Mouse (Mus musculus) left cerebral cortex, postnatal 14 days (tissue): Measurements from ENCODE around the gene Rfc5. TPM values are rescaled to one million over a fixed set of nuclear protein-coding genes. Genes with fewer than 3 reads are reported as not detected.
"Not testable (repeated sequence)": the region's sequence is repeated elsewhere in the genome, so short reads cannot be mapped to it uniquely, and the experiment has no call there.

Experiments used
- DNase-seq, 2 experiments: peaks; one replicate each; pipeline ENCODE4 v3.0.0; 2021 to 2022; ENCODE audit warnings: low spot score in 2 of 2, mixed read lengths in 1 of 2
- intact Hi-C: fragments of 180-260 bp; cut with DNase I; formaldehyde crosslinking; loops from one replicate; pipeline ENCODE4 v1.15.1; 2025
- long read RNA-seq, 2 experiments: library from polyadenylated mRNA; stranded (forward); transcript quantifications; one replicate each; pipeline ENCODE4 v2.0.0; 2021
- total RNA-seq, 2 experiments: library from RNA; stranded (reverse); gene quantifications; 2 replicates each; pipeline ENCODE4 v1.2.3; 2021

Rfc5 gene
- total RNA-seq, result 10 to 100 TPM; 20.2 to 25.5 TPM
- long read RNA-seq, experiment 1, transcript Rfc5-201 (11 exons, 2,796 nt), result major isoform, 32 of 44 reads
- long read RNA-seq, experiment 1, partial matches to known transcripts, result 1 of 44 reads
- long read RNA-seq, experiment 1, other reads (novel, unspliced or antisense), result 11 of 44 reads
- long read RNA-seq, experiment 2, transcript Rfc5-201 (11 exons, 2,796 nt), result major isoform, 20 of 25 reads
- long read RNA-seq, experiment 2, partial matches to known transcripts, result 1 of 25 reads
- long read RNA-seq, experiment 2, other reads (novel, unspliced or antisense), result 3 of 25 reads

DNA sequence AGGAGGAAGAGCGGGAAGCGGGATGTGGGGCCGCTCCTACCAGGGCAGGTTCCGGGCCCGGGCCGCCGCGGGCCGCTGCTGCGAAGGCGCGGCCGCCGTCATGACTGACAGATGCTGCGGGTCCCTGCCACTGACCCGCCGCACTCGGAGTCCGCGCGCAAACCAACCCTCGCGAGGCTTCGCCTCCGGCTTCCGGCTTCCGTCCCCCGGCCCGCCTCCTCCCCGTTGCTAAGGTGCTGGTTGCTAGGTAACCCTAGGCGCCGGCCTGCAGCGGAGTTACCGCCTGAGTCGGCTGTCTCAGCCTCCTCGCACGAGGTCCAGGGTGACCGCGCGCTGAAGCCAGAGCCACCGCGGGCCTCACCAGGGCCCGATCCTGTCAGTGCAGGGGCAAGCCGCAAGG lies at the start of gene Rfc5:
Gene Rfc5 (minus strand): TSS at position 171 of the 400 bp plus-strand sequence.
- intact Hi-C loops, result loop anchor here (10.0 kb wide), 1 partner anchor 106 kb away; no protein-coding TSS in a partner anchor
- peak; percentile 95 to 96 for DNase-seq

DNA sequence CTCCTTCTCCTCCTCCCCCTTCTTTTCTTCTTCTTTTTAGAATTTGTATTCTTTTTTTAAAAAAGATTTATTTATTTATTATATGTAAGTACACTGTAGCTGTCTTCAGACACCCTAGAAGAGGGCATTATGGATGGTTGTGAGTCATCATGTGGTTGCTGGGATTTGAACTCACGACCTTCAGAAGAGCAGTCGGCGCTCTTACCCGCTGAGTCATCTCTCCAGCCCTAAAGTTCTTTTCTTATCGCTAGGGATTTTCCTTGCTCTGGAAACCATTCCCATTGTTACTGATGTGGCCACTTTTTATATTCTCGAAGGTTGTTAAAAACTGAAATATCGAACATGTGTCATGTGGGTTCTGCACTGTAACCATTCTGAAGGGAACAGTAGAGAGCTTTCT lies 44.7 kb upstream of the Rfc5 start:
- intact Hi-C loops, DNase-seq: not testable (repeated sequence)

DNA sequence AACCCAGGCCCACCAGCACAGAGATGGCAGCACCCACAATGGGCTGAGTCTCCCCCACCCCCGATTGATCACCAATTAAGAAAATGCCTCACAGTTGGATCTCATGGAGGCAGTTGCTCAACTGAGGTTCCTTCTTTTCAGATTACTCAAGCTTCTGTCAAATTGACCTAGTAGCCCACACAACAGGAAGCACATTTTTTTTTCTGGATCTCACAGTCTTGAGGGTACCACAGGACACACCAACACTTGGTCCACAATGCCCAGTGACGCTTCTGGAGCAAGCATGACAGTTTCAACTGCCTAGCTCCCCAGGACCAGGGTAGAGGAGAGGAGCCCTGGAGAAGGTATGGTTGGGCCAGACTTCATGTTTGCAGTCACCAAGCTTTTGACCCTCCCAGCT lies 28.6 kb upstream of the Rfc5 start:
- DNase-seq, result no peak
- intact Hi-C loops, result no loop called here

DNA sequence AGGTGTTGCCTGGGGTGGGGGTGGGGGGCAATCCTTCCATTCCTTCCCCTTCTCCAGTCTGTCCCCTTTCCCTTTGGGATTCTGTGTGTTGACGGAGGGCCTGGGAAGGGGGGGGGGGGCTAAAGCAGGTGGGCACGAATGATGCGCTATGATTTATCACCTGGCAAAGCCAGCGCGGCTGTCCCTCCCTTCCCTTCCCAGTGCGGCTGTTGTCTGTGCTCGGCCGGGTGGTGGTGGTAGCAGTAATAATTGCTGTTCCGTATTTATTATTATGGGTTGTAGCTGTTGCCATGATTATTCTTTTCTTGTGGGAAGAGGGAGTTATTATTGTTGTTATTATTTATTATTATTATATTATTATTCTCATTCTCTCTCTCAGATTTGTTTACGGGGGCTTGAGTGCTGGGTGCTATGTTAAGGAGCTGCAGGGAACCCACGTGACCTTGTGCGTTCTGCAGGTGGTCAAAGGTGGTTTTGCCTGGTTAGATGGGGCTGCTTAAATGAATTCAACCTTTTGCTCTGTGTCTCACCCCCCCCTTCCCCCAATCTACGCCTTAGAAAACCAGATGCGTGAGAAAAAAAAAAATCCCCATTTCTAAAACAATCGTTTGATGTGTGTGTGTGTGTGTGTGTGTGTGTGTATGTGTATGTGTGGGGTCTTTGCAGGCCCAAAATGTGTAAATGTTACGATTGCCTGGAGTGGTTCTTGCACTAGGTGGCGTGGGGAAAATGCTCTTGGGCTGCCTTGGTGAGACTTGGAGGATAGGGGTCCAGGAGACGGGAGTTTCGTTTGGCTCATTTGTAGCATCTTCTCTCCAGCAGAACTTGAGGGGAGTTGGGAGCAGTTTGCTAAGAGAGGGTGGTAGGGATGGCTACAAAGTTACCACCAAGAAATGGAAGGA lies 26.4 kb upstream of the Rfc5 start:
- DNase-seq, result peak; percentile 42 to 47
- intact Hi-C loops, result loop anchor here (2.0 kb wide), 1 partner anchor 80 kb away; no protein-coding TSS in a partner anchor

DNA sequence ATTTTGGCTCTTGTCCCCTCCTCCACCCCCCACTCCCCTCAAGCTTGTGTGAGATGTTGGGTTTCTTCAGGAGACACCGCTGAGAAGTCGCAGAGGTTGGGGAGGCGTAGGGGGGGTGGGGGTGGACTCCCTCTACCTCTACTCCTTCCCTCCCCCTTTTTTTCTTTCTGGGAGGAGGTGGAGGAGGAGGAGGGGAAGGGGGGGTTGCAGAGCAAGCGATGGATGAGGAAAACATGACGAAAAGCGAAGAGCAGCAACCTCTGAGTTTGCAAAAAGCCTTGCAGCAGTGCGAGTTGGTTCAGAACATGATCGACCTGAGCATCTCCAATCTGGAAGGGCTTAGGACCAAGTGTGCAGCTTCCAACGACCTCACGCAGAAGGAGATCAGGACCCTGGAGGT lies 25.8 kb upstream of the Rfc5 start:
- DNase-seq, result peak; percentile 12 to 30
- intact Hi-C loops, result loop anchor here (2.0 kb wide), 1 partner anchor 80 kb away; no protein-coding TSS in a partner anchor

DNA sequence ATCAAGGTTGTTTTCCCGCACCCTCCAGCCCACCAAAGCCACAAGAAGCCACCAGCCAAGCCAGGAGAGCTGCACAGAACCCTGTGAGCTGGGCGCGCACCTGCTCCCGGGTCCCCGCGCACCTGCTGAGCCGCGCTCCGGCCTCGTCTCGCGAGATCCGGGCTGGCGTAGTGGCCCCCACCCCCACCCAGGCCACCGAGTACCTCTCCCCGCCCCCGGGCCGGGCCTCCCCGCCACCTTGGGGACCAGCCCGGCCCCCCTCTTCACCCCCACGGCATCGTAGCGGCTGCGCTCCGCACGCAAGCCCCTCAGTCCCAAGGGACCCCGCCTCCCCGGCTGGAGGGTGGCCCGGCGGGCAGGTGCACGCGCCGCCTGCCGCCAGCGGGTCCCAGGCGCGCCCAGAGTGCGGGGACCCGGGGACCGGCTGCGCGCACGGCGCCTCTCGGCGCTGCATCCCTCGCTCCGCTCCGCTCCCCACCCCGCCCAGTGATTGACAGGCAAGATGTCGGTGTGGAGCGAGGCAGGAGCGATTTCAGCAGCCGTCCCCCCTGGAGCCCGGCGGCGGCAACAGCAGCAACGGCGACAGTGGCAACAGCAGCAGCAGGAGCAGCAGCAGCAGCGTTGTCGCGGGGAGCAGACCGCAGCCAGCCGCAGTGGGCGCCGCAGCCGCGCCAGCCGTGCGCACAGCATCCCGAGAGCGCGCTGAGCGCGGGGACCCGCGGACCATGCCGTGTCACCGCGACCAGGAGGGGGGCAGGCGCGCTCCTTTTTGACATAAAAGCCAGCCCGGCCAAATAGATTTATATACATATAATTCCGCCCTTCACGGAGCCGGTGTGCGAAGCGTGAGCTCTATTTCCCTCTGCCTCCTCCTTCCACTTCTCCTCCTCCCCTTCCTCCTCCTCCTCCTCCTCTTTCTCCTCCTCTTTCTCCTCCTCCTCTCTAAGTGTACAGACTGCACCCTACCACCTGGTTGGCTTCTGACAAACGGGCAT lies 25.0 kb upstream of the Rfc5 start, which contains the start of gene Ksr2:
Gene Ksr2 (plus strand): TSS at position 494 of the 995 bp plus-strand sequence.
- peak; percentile 74 to 87 for DNase-seq
- intact Hi-C loops, result loop anchor here (2.0 kb wide), 1 partner anchor 81 kb away; no protein-coding TSS in a partner anchor

DNA sequence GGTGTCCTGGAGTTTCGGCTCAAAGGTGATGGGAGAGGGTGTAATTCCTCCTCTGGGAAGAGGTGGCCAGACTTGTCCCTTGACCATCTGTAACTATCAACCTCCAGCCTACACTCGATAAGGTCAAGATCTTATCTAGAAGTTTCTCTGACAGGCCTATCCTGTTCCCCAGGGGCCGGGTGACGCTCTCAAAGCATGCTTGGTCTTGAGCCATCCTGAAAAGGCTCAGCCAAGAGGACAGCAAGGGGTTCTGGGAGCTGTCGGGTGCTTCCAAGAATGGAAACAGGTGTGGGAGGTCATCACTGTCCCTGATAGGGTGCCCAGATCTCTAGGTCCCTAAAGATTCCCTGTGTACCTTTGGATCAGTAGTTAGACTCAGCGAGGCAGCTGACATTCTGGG lies 20.5 kb upstream of the Rfc5 start:
- intact Hi-C loops, result no loop called here
- no peak for DNase-seq

DNA sequence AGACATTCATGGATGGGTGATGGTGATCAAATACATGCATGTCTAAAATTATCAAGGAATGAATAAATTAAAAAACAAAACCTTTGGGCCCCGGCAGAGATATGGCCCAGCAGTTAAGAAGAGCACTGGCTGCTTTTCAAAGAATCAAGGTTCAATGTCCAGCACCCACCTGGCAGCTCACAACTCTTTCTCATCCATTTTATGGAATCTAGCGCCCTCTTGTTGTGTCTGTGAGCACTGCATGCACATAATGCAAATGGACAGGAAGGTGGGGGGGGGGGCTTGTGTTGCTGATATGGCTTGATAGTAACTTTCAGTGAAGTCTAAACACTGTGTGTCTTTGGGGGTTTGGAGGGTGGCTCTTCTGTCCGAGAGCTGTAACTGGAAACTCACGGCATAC lies 19.4 kb upstream of the Rfc5 start:
- intact Hi-C loops, result no loop called here
- peak in 1 of 2 experiments; percentile 25 for DNase-seq

DNA sequence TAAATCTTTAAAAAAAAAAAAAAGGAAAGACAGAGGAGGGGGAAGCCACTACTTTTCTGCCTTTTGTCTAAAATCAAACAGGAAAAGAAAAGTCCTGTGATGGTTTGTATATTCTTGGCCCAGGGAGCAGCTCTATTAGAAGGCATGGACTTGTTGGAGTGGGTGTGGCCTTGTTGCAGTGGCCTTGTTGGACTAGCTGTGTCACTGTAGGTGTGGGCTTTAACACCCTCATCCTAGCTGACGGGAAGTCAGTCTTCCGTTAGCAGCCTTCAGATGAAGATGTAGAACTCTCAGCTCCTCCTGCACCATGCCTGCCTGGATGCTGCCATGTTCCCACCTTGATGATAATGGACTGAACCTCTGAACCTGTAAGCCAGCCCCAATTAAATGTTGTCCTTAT lies 15.8 kb upstream of the Rfc5 start:
- intact Hi-C loops, result not testable (repeated sequence)

DNA sequence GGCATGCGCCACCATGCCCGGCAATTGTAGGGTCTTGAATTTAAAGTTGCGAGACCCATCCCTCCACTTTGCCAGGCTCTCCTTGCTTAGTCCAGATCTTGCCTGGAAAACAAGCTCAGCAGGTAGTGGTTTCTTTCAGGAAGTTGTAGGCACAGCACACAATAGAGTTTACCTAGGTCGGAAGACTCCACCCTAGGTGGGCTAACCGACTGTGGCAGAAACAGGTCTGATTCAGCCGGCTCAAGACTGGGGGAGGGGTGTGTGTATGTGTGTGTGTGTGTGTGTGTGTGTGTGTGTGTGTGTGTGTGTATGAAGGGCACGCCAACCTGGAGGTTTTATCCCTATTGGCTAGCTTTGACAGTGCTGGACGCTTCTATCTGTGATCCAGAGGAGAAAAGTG lies 14.8 kb upstream of the Rfc5 start:
- DNase-seq, result no peak
- intact Hi-C loops, result no loop called here

More for the DNA sequence above, 15.8 kb upstream of the Rfc5 start:
- not testable (repeated sequence) for DNase-seq

DNA sequence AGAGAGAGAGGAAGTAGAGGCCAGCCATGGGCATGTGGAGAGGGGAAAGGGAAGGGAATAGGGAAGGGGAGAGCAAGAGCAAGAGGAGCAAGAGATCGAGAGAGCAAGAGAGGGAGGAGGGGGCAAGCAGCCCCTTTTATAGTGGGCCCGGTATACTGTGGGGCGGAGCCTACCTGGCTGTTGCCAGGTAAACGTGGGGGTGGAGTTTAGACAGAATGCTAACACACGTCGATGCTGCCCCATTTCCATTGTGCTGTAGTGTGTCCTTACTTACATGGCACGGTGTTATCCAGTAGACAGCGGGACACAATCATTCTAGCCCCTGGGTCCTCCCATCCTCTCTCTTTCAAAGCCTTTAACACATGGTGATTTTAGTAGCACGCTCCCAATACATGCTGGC lies 10.4 kb upstream of the Rfc5 start:
- intact Hi-C loops, result no loop called here
- no peak for DNase-seq

DNA sequence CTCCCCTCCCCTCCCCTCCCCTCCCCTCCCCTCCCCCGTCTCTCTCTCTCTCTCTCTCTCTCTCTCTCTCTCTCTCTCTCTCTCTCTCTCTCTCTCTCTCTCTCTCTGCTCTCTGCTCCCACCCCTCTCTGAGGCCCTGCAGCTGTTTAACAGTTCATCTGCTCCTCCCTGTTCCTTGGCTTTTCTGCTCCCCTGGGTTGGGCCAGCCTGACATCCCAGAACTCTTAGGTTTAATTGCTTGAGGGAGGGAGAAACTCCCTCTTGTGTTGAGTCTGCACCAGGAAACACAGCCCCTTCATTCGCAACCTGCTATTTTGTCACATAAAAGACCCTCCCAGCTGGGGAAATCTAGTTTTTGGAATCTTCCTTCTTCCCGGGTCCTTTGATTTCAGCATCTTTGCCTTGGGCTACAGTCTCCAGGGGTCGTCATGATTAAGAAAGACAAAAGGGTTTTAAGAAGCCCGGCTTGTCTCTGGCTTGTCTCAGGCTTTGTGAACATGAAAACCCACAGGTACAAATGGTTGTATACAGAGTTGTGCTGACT lies 9.2 kb upstream of the Rfc5 start:
- DNase-seq, result no peak
- intact Hi-C loops, result no loop called here

DNA sequence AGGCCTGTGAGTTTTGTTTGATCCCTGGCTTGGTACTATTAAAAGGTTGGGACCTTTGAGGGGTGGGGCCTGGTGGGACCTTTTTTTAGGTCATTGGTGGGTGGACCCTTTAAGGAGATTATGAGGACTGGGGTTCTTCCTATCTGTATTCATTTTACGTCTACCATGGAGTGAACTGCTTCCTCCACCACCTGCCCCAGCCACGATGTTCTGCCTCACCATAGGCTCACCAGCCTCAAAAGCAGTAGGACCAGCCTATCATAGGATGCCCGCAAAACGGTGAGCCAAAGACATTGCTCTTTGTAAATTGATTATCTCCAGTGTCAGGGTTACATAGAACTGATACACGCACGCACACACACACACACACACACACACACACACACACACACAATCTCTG lies 8.5 kb upstream of the Rfc5 start:
- DNase-seq, result no peak
- intact Hi-C loops, result no loop called here

DNA sequence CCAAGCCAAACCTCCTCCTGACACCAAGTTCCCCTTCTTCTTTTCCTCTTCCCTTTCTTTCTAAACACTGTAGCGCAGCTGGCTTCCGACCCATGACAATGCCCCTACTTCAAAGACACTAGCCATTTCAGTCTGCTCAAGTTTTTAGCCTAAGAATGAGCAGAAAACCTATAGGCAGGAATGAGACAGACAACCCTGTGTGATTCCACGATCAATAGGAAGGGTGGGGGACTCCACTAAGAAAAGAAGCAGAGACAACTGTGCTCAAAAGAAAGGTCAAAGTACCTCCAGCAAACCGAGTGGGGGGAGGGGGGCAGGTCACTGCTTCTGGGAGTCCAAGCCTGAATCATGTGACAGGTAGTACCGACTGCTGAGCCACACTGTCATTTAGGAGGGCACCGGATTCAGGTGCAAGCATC lies 7.8 kb upstream of the Rfc5 start:
- no peak for DNase-seq
- intact Hi-C loops, result no loop called here

DNA sequence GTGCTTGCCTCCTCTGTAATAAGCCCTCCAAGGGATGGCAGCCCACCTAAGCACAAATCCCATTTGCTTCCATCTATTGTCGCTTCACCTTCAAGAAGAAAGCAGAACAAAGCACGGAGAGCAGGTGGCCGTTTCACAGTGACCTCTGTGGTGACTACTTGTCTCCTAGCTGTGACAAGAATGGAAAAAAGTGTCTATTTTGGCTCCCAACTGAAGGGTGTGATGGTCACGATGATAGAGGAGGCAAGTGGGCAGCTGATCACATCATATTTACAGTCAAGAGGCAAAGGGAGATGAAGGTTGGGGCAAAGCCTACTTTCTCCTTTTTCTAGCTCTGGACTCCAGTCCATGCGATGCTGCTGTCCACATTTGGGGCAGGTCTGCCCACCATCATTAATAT lies 7.0 kb upstream of the Rfc5 start:
- DNase-seq, result no peak
- intact Hi-C loops, result no loop called here

DNA sequence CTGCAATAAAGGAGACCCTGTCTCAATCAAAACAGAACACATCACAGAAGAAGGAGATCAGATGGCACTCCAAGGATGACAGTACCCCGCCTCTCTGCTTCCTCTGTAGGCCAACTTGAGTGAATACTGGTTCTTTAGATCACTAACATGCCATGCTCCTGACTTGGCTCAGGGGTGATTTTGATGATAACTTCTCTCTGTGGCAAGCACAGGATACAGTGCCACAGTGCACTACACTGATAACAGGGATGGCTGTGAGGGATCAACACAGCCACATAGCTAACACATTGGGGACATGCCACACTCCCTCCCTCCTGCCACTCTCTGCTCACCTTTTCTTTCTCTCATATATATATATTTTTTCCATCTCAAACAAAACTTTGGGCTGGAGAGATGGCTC lies 2.0 kb upstream of the Rfc5 start:
- DNase-seq, result no peak
- intact Hi-C loops, result no loop called here

DNA sequence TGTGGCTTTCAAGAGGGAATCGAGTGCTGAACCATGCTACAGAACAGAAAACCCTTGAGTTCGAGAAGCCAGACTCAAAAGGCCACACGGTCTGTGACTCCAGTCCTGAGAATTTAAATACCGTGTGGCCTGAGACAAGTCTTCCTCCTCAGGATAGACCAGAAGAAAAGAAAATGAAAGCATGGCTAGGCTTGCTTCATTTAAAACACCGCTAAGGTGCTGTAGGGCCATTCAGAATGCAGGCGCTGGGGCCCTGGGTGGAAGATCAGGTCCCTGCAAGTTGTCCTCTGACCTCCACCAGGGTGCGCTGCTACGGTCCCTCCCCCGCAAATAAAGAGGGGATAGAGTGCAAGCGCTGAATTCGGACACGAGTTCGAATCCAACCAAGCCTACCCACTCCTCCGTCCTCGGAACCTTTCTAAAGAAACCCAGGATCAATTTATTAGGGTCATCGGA lies 523 bp downstream of the Rfc5 start:
- peak in 1 of 2 experiments; percentile 30 for DNase-seq

DNA sequence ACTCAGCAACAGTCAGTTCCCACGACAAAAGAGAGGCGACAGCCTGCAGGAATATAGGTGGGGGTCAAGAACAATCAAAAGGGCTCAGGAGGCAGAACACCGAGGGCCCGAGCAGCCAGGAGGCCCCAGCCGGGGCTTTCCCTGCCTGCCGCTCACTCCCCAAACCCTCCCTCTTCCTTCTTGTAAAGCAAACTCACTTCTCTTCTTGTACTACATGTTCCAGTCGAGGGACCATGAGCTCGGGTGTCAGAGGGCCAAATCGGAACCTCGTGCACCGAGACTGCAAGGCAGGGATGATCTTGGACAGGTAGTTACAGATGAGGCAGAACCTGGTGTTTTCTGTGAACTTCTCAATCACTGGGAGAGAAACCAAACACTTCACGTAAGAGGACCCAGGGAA lies 5.6 kb downstream of the Rfc5 start:
- intact Hi-C loops, result loop anchor here (10.0 kb wide), 1 partner anchor 112 kb away; no protein-coding TSS in a partner anchor
- DNase-seq, result no peak

More for the DNA sequence above, 523 bp downstream of the Rfc5 start:
- intact Hi-C loops, result loop anchor here (10.0 kb wide), 1 partner anchor 106 kb away; no protein-coding TSS in a partner anchor

DNA sequence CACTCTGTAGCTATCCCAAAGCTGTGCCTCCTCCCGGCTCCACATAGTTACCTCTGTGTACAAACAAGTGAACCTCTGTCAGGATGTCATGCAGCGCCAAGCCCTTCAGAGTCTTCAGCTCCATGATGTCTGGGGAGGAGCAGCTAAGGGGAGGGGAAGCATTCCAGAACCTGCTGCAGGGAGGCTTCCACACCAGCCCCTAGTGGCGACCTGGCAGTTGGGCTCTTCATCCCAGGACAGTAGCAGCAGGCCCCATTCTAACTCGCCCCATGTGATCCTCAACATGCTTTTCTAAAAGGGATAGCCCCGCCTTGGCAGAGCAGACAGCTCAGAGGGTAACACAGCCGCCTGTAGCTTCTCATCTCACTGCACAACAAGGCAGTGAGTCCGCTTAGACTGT lies 7.1 kb downstream of the Rfc5 start:
- no peak for DNase-seq
- intact Hi-C loops, result loop anchor here (10.0 kb wide), 1 partner anchor 113 kb away; no protein-coding TSS in a partner anchor
